Mouse (Mus musculus): ENCODE measurements around the gene Ints12. TPM values are rescaled to one million over a fixed set of nuclear protein-coding genes. Genes with fewer than 3 reads are reported as not detected.

The Ints12 gene
- polyA plus RNA-seq, 1 experiment from 2014 or later, result 33.6 TPM

GRCm38 (mm10) chr3:133108731-133109130 is 17.1 kb downstream of the Ints12 start:
- no peak overlapping the region for H3K9ac ChIP-seq (replicated peaks; ENCODE audit: low read length)
- DNase-seq (ENCODE audit: low spot score) (no peak), ATAC-seq (replicated peaks; ENCODE audit: insufficient number of reproducible peaks, low FRiP score, low TSS enrichment, low read depth) (no peak)
- H3K36me3 ChIP-seq (replicated peaks; ENCODE audit: control insufficient read depth, insufficient read depth, low read depth, low read length), result peaks cover 3% of the 10 kb centered on the region
- H3K4me2 ChIP-seq (ENCODE audit: low read depth, low read length), result no peak overlapping the region
- 91% methylated on average over 4 of the region's 4 CpGs for WGBS
- H3K4me1 ChIP-seq (ENCODE audit: control insufficient read depth, insufficient read depth, low read length), result no peaks in the 10 kb centered on the region
- H3K4me3 ChIP-seq (ENCODE audit: low read depth, low read length), result no peak overlapping the region
- H3K27ac ChIP-seq (replicated peaks; ENCODE audit: low read depth, low read length), result no peak overlapping the region
- no peaks in the 10 kb centered on the region for H3K9me3 ChIP-seq (replicated peaks; ENCODE audit: control insufficient read depth, low read length)
- no peaks in the 10 kb centered on the region for H3K27me3 ChIP-seq (ENCODE audit: control insufficient read depth, insufficient read depth, low read length)

GRCm38 (mm10) chr3:133109844-133110243 is 18.2 kb downstream of the Ints12 start:
- Histone ChIP-seq H3K4me1 (ENCODE audit: control insufficient read depth, insufficient read depth, low read length) (no peaks in the 10 kb centered on the region), H3K27ac (replicated peaks; ENCODE audit: low read depth, low read length) (no peak overlapping the region), H3K27me3 (ENCODE audit: control insufficient read depth, insufficient read depth, low read length) (no peaks in the 10 kb centered on the region), H3K9me3 (replicated peaks; ENCODE audit: control insufficient read depth, low read length) (no peaks in the 10 kb centered on the region), H3K36me3 (replicated peaks; ENCODE audit: control insufficient read depth, insufficient read depth, low read depth, low read length) (peaks cover 3% of the 10 kb centered on the region), H3K4me3 (ENCODE audit: low read depth, low read length) (no peak overlapping the region), H3K4me2 (ENCODE audit: low read depth, low read length) (no peak overlapping the region), H3K9ac (replicated peaks; ENCODE audit: low read length) (no peak overlapping the region)
- ATAC-seq (replicated peaks; ENCODE audit: insufficient number of reproducible peaks, low FRiP score, low TSS enrichment, low read depth) (no peak), DNase-seq (ENCODE audit: low spot score) (no peak)
- 94% methylated on average over 4 of the region's 4 CpGs for WGBS

- H3K27ac ChIP-seq (replicated peaks; ENCODE audit: low read depth, low read length), result no peak overlapping the region
- H3K4me1 ChIP-seq (ENCODE audit: control insufficient read depth, insufficient read depth, low read length), result no peaks in the 10 kb centered on the region
- no peaks in the 10 kb centered on the region for H3K9me3 ChIP-seq (replicated peaks; ENCODE audit: control insufficient read depth, low read length)
- DNase-seq (ENCODE audit: low spot score) (peak; percentile 58), ATAC-seq (replicated peaks; ENCODE audit: insufficient number of reproducible peaks, low FRiP score, low TSS enrichment, low read depth) (no peak)
- peaks cover 3% of the 10 kb centered on the region for H3K36me3 ChIP-seq (replicated peaks; ENCODE audit: control insufficient read depth, insufficient read depth, low read depth, low read length)
- no peak overlapping the region for H3K9ac ChIP-seq (replicated peaks; ENCODE audit: low read length)
- no peak overlapping the region for H3K4me3 ChIP-seq (ENCODE audit: low read depth, low read length)
- 39% methylated on average over 2 of the region's 2 CpGs for WGBS
- no peaks in the 10 kb centered on the region for H3K27me3 ChIP-seq (ENCODE audit: control insufficient read depth, insufficient read depth, low read length)
- H3K4me2 ChIP-seq (ENCODE audit: low read depth, low read length), result no peak overlapping the region
These were observed 20.1 kb downstream of the Ints12 start for GRCm38 (mm10) chr3:133111741-133112140.

GRCm38 (mm10) chr3:133113281-133113680 is 21.6 kb downstream of the Ints12 start:
- Histone ChIP-seq H3K27me3 (ENCODE audit: control insufficient read depth, insufficient read depth, low read length) (no peaks in the 10 kb centered on the region), H3K4me1 (ENCODE audit: control insufficient read depth, insufficient read depth, low read length) (no peaks in the 10 kb centered on the region), H3K9ac (replicated peaks; ENCODE audit: low read length) (no peak overlapping the region), H3K4me2 (ENCODE audit: low read depth, low read length) (no peak overlapping the region), H3K27ac (replicated peaks; ENCODE audit: low read depth, low read length) (no peak overlapping the region), H3K36me3 (replicated peaks; ENCODE audit: control insufficient read depth, insufficient read depth, low read depth, low read length) (peaks cover 3% of the 10 kb centered on the region), H3K4me3 (ENCODE audit: low read depth, low read length) (no peak overlapping the region), H3K9me3 (replicated peaks; ENCODE audit: control insufficient read depth, low read length) (no peaks in the 10 kb centered on the region)
- peak; percentile 67 for DNase-seq (ENCODE audit: low spot score)
- 26% methylated on average over 1 of the region's 1 CpGs for WGBS
- ATAC-seq (replicated peaks; ENCODE audit: insufficient number of reproducible peaks, low FRiP score, low TSS enrichment, low read depth), result no peak

- WGBS, result 92% methylated on average over 5 of the region's 5 CpGs
- Histone ChIP-seq H3K36me3 (replicated peaks; ENCODE audit: control insufficient read depth, insufficient read depth, low read depth, low read length) (no peaks in the 10 kb centered on the region), H3K4me1 (ENCODE audit: control insufficient read depth, insufficient read depth, low read length) (no peaks in the 10 kb centered on the region), H3K4me2 (ENCODE audit: low read depth, low read length) (no peak overlapping the region), H3K9me3 (replicated peaks; ENCODE audit: control insufficient read depth, low read length) (no peaks in the 10 kb centered on the region), H3K27ac (replicated peaks; ENCODE audit: low read depth, low read length) (no peak overlapping the region), H3K9ac (replicated peaks; ENCODE audit: low read length) (no peak overlapping the region), H3K4me3 (ENCODE audit: low read depth, low read length) (no peak overlapping the region), H3K27me3 (ENCODE audit: control insufficient read depth, insufficient read depth, low read length) (no peaks in the 10 kb centered on the region)
- ATAC-seq (replicated peaks; ENCODE audit: insufficient number of reproducible peaks, low FRiP score, low TSS enrichment, low read depth) (no peak), DNase-seq (ENCODE audit: low spot score) (no peak)
These were observed 39.7 kb downstream of the Ints12 start for GRCm38 (mm10) chr3:133131372-133131771.

- no peak for DNase-seq (ENCODE audit: low spot score)
- no peak overlapping the region for H3K9ac ChIP-seq (replicated peaks; ENCODE audit: low read length)
- no peak overlapping the region for H3K4me2 ChIP-seq (ENCODE audit: low read depth, low read length)
- WGBS, result 76% methylated on average over 8 of the region's 8 CpGs
- no peak overlapping the region for H3K27ac ChIP-seq (replicated peaks; ENCODE audit: low read depth, low read length)
- no peaks in the 10 kb centered on the region for H3K36me3 ChIP-seq (replicated peaks; ENCODE audit: control insufficient read depth, insufficient read depth, low read depth, low read length)
- no peak overlapping the region for H3K4me3 ChIP-seq (ENCODE audit: low read depth, low read length)
- H3K27me3 ChIP-seq (ENCODE audit: control insufficient read depth, insufficient read depth, low read length), result no peaks in the 10 kb centered on the region
- ATAC-seq (replicated peaks; ENCODE audit: insufficient number of reproducible peaks, low FRiP score, low TSS enrichment, low read depth), result no peak
- H3K4me1 ChIP-seq (ENCODE audit: control insufficient read depth, insufficient read depth, low read length), result no peaks in the 10 kb centered on the region
- H3K9me3 ChIP-seq (replicated peaks; ENCODE audit: control insufficient read depth, low read length), result no peaks in the 10 kb centered on the region
These were observed 41.0 kb downstream of the Ints12 start for GRCm38 (mm10) chr3:133132611-133133010.

DNA sequence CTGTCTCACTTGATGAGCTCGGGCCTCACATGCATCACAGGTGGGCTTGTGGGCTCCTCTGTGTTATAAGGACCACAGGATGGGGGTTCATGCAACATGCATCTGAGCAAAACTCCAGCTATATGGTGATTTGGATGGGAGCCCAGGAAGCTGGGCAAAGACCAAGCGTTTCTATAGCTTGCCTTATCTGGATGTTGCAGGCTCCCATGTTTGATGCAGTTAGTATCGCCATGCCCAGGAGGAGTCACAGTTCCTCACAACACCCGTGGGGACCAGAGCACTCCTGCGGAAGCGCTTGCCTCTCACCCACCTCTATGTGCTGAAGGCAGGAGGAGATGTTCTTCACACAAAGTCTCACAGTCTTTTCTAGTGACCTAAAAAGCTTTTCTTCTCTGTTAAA is 50.2 kb downstream of the Ints12 start:
- no peaks in the 10 kb centered on the region for H3K9me3 ChIP-seq (replicated peaks; ENCODE audit: control insufficient read depth, low read length)
- no peak overlapping the region for H3K27ac ChIP-seq (replicated peaks; ENCODE audit: low read depth, low read length)
- WGBS, result 86% methylated on average over 6 of the region's 6 CpGs
- H3K27me3 ChIP-seq (ENCODE audit: control insufficient read depth, insufficient read depth, low read length), result no peaks in the 10 kb centered on the region
- no peak for DNase-seq (ENCODE audit: low spot score)
- H3K9ac ChIP-seq (replicated peaks; ENCODE audit: low read length), result no peak overlapping the region
- H3K4me2 ChIP-seq (ENCODE audit: low read depth, low read length), result no peak overlapping the region
- H3K4me3 ChIP-seq (ENCODE audit: low read depth, low read length), result no peak overlapping the region
- H3K4me1 ChIP-seq (ENCODE audit: control insufficient read depth, insufficient read depth, low read length), result no peaks in the 10 kb centered on the region
- H3K36me3 ChIP-seq (replicated peaks; ENCODE audit: control insufficient read depth, insufficient read depth, low read depth, low read length), result no peaks in the 10 kb centered on the region
- no peak for ATAC-seq (replicated peaks; ENCODE audit: insufficient number of reproducible peaks, low FRiP score, low TSS enrichment, low read depth)

DNA sequence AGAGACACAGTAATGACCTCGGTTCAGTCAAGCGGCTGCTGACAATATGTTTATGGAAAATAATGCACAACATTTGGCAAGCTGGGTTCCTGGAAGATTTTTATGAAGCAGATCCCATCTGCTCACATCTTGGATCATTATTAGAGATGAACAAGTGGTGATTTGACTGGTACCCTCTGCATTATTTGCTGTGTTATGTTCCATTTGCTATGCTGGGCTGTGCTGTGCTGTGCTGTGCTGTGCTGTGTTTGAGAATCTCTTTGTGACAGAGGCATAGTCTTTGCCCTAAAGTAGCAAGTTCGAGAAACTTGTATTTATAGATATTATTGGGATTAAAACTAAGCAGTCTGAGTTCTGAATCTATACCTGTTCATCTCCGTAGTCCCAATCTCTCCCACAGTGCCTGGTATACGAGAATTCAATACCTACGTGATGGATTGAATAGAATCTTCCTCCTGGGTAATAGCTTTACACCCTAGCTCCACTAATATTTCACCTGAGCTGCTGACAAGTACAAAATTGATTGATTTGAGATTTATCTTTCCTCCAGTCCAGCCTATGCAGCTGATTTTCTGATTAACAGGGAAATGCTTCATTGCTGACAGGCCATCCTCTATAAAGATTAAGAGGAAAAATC is 53.0 kb downstream of the Ints12 start:
- H3K4me2 ChIP-seq (ENCODE audit: low read depth, low read length), result no peak overlapping the region
- no peaks in the 10 kb centered on the region for H3K27me3 ChIP-seq (ENCODE audit: control insufficient read depth, insufficient read depth, low read length)
- ATAC-seq (replicated peaks; ENCODE audit: insufficient number of reproducible peaks, low FRiP score, low TSS enrichment, low read depth) (no peak), DNase-seq (ENCODE audit: low spot score) (no peak)
- H3K9me3 ChIP-seq (replicated peaks; ENCODE audit: control insufficient read depth, low read length), result no peaks in the 10 kb centered on the region
- no peaks in the 10 kb centered on the region for H3K36me3 ChIP-seq (replicated peaks; ENCODE audit: control insufficient read depth, insufficient read depth, low read depth, low read length)
- no peak overlapping the region for H3K9ac ChIP-seq (replicated peaks; ENCODE audit: low read length)
- no peak overlapping the region for H3K4me3 ChIP-seq (ENCODE audit: low read depth, low read length)
- 87% methylated on average over 6 of the region's 6 CpGs for WGBS
- no peaks in the 10 kb centered on the region for H3K4me1 ChIP-seq (ENCODE audit: control insufficient read depth, insufficient read depth, low read length)
- H3K27ac ChIP-seq (replicated peaks; ENCODE audit: low read depth, low read length), result no peak overlapping the region
